Mouse (Mus musculus) heart, embryonic 13.5 days (tissue): ENCODE data around the gene Rbms3. TPM values are rescaled to one million over a fixed set of nuclear protein-coding genes. Genes with fewer than 3 reads are reported as not detected.

Source experiments
- ATAC-seq: fragments of 200-750 bp; cut with Nextera tagmentation; 2 replicates; pipeline ENCODE4 v1.8.0; 2017; ENCODE audit warnings: moderate TSS enrichment; ENCODE audit not compliant: insufficient number of reproducible peaks, low FRiP score, low TSS enrichment; ENCODE audit errors: extremely low read depth
- H3K27ac ChIP-seq: fragments of 300-500 bp; sonication (generic); replicated peaks from 2 replicates; pipeline ENCODE4 v1.5.1; 2015; ENCODE audit warnings: moderate library complexity, mild to moderate bottlenecking, inconsistent platforms
- H3K27me3 ChIP-seq: fragments of 300-500 bp; sonication (generic); replicated peaks from 2 replicates; pipeline ENCODE4 v1.6.1; 2015; ENCODE audit warnings: mild to moderate bottlenecking, inconsistent platforms
- H3K36me3 ChIP-seq: fragments of 300-500 bp; sonication (generic); 2 replicates; pipeline ENCODE4 v1.6.1; 2015; ENCODE audit warnings: mild to moderate bottlenecking, inconsistent platforms
- H3K4me1 ChIP-seq: fragments of 300-500 bp; sonication (generic); 2 replicates; pipeline ENCODE4 v1.6.1; 2015; ENCODE audit warnings: inconsistent platforms
- H3K4me2 ChIP-seq: fragments of 300-500 bp; sonication (generic); 2 replicates; pipeline ENCODE4 v1.6.1; 2015; ENCODE audit warnings: inconsistent platforms, mild to moderate bottlenecking, moderate library complexity
- H3K4me3 ChIP-seq: fragments of 300-500 bp; sonication (generic); 2 replicates; pipeline ENCODE4 v1.5.1; 2015; ENCODE audit warnings: moderate library complexity, mild to moderate bottlenecking, inconsistent platforms
- H3K9ac ChIP-seq: fragments of 300-500 bp; sonication (generic); 2 replicates; pipeline ENCODE4 v1.6.1; 2015; ENCODE audit warnings: inconsistent platforms, mild to moderate bottlenecking, moderate library complexity
- H3K9me3 ChIP-seq: fragments of 300-500 bp; sonication (generic); 2 replicates; pipeline ENCODE4 v1.6.1; 2016; ENCODE audit warnings: inconsistent platforms
- WGBS: fragments of 180-500 bp; shearing (Covaris S2); methylation state at CpG from one replicate; pipeline ENCODE4 v1.1.7; 2015; ENCODE audit warnings: mixed read lengths; 5-methylcytosine and 5-hydroxymethylcytosine counted together
- polyA plus RNA-seq: library from polyadenylated mRNA; unstranded; fragments of >200 nt; fragmentation: Nextera tagmentation; extraction: Ambion mirVana; gene quantifications from 2 replicates; pipeline ENCODE4 v1.2.1, GENCODE M21; 2015

Gene Rbms3
- polyA plus RNA-seq, 1 experiment from 2014 or later: 36.0 TPM

GRCm38 (mm10) chr9:117400262-117400671, 229.4 kb downstream of the Rbms3 start:
- Histone ChIP-seq H3K27ac (no peak overlapping the region), H3K9me3 (no peaks in the 10 kb centered on the region), H3K4me3 (no peak overlapping the region), H3K9ac (no peak overlapping the region), H3K4me1 (peaks cover 11% of the 10 kb centered on the region), H3K4me2 (no peak overlapping the region), H3K36me3 (no peaks in the 10 kb centered on the region), H3K27me3 (no peaks in the 10 kb centered on the region)
- no peak for ATAC-seq
- WGBS: 26% methylated on average over 7 of the region's 7 CpGs

DNA sequence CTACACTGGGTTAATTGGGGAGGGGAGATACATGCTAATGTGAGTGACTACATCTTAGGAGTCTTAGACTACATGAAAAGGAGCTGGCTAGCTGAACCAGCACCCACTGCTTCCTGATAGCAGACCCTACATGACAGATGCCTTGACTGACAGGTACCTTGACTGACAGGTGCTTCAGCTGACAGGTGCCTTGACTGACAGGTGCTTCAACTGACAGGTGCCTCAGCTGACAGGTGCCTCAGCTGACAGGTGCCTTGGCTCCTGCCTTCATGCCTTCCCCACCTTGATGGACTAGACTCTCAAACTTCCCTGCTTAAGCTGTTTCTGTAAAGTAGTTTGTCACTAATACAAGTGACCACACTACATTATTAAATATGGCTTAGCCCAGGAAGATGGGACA, 232.6 kb downstream of the Rbms3 start:
- Histone ChIP-seq H3K4me2 (no peak overlapping the region), H3K4me3 (no peak overlapping the region), H3K9me3 (no peaks in the 10 kb centered on the region), H3K36me3 (no peaks in the 10 kb centered on the region), H3K27ac (no peak overlapping the region), H3K27me3 (no peaks in the 10 kb centered on the region), H3K4me1 (peaks cover 24% of the 10 kb centered on the region), H3K9ac (no peak overlapping the region)
- no peak for ATAC-seq

DNA sequence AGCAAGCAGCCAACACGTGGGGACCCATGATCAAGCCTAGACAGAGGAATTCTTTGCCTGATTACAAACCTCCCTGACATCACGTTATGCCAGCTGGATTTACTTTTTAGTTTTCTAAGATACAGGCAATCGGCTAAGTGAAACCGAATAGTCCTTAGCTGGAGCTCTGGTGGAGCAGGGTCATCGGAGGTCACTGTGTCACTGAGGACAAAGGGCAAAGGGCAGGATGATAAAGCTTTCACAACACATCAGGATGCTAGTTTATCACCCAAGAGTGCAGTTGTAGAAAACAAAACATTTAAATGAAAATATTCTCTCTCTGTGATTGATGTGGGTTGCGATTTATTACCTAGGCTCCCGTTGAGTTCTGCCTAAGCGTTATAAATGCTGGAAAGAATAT, 233.1 kb downstream of the Rbms3 start:
- WGBS: 70% methylated on average over 8 of the region's 8 CpGs

GRCm38 (mm10) chr9:117393626-117394525, 235.8 kb downstream of the Rbms3 start:
- no peaks in the 10 kb centered on the region for H3K36me3 ChIP-seq
- no peaks in the 10 kb centered on the region for H3K27me3 ChIP-seq
- peak overlapping the region; percentile 6; the same call in 1 of the 2 replicates for H3K9ac ChIP-seq
- H3K4me2 ChIP-seq: peak overlapping the region; percentile 37
- peak; percentile 37; the same call in 1 of the 2 replicates for ATAC-seq
- peaks cover 12% of the 10 kb centered on the region for H3K4me1 ChIP-seq
- no peak overlapping the region for H3K4me3 ChIP-seq
- 36% methylated on average over 18 of the region's 18 CpGs for WGBS
- H3K9me3 ChIP-seq: no peaks in the 10 kb centered on the region
- no peak overlapping the region for H3K27ac ChIP-seq

More for the DNA sequence above, 233.1 kb downstream of the Rbms3 start:
- ATAC-seq: no peak
- Histone ChIP-seq H3K9me3 (no peaks in the 10 kb centered on the region), H3K4me3 (no peak overlapping the region), H3K27ac (no peak overlapping the region), H3K27me3 (no peaks in the 10 kb centered on the region), H3K9ac (no peak overlapping the region), H3K4me1 (peaks cover 24% of the 10 kb centered on the region), H3K4me2 (no peak overlapping the region), H3K36me3 (no peaks in the 10 kb centered on the region)

DNA sequence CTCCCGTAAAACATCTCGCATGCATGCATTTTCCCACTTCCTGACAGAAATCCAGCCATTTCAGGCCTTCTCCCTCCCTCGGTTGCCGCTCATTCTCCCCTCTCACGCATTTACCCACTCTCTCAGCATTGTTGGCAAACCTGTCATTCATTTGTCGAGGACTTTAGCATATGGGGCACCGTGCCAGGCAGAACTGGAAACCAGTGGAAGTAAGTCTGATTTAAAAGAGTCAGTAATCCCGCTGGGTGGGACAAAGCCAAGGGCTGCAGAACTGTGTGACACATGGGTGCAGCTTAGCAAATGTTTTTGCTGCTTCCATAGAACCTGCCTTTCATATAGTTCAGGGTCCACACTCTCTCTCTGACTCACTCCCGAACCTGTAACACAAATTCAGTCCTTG, 241.7 kb downstream of the Rbms3 start:
- Histone ChIP-seq H3K9me3 (no peaks in the 10 kb centered on the region), H3K36me3 (no peaks in the 10 kb centered on the region), H3K4me3 (no peak overlapping the region), H3K4me1 (no peaks in the 10 kb centered on the region), H3K9ac (no peak overlapping the region), H3K4me2 (no peak overlapping the region), H3K27ac (no peak overlapping the region), H3K27me3 (no peaks in the 10 kb centered on the region)
- 83% methylated on average over 9 of the region's 9 CpGs for WGBS
- ATAC-seq: no peak

DNA sequence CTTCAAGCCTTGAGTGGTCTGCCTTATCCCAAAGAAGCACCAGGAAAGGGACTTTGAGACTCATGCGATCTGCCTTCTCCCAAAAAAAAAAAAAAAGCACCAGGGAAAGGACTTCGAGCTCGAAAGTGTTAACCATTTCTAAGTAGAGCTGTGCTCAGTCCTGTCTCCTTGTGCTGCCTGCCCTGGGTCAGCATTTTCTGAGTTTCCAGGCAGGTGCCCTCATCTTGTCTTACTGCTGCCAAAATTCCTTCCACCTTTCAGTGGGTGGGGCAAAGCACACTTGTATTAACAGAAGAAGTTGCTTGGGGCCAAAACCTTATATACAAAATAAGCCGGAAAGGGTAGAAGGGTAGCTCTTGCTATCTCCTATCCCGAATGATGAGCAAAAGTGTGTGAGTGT, 248.8 kb downstream of the Rbms3 start:
- no peak overlapping the region for H3K9ac ChIP-seq
- no peaks in the 10 kb centered on the region for H3K36me3 ChIP-seq
- H3K9me3 ChIP-seq: no peaks in the 10 kb centered on the region
- no peak overlapping the region for H3K4me3 ChIP-seq
- no peak overlapping the region for H3K4me2 ChIP-seq
- H3K27me3 ChIP-seq: no peaks in the 10 kb centered on the region
- 79% methylated on average over 5 of the region's 5 CpGs for WGBS
- ATAC-seq: no peak
- 0 out of 2 replicates have a peak, but pooled peaks cover 4% of the 10 kb centered on the region for H3K4me1 ChIP-seq
- H3K27ac ChIP-seq: no peak overlapping the region

- no peak overlapping the region for H3K4me2 ChIP-seq
- no peak overlapping the region for H3K4me3 ChIP-seq
- H3K27me3 ChIP-seq: no peaks in the 10 kb centered on the region
- WGBS: 39% methylated on average over 5 of the region's 5 CpGs
- H3K9me3 ChIP-seq: no peaks in the 10 kb centered on the region
- no peak overlapping the region for H3K27ac ChIP-seq
- 0 out of 2 replicates have a peak, but pooled peaks cover 4% of the 10 kb centered on the region for H3K4me1 ChIP-seq
- H3K9ac ChIP-seq: no peak overlapping the region
- ATAC-seq: no peak
- H3K36me3 ChIP-seq: no peaks in the 10 kb centered on the region
Observed at GRCm38 (mm10) chr9:117380076-117380475, 249.6 kb downstream of the Rbms3 start.

- Histone ChIP-seq H3K9ac (no peak overlapping the region), H3K4me2 (no peak overlapping the region), H3K27me3 (no peaks in the 10 kb centered on the region), H3K9me3 (no peaks in the 10 kb centered on the region), H3K4me1 (0 out of 2 replicates have a peak, but pooled peaks cover 4% of the 10 kb centered on the region), H3K27ac (no peak overlapping the region), H3K36me3 (no peaks in the 10 kb centered on the region), H3K4me3 (no peak overlapping the region)
- no peak for ATAC-seq
- WGBS: 74% methylated on average over 16 of the region's 16 CpGs
Observed at GRCm38 (mm10) chr9:117379448-117379983, 250.2 kb downstream of the Rbms3 start.

DNA sequence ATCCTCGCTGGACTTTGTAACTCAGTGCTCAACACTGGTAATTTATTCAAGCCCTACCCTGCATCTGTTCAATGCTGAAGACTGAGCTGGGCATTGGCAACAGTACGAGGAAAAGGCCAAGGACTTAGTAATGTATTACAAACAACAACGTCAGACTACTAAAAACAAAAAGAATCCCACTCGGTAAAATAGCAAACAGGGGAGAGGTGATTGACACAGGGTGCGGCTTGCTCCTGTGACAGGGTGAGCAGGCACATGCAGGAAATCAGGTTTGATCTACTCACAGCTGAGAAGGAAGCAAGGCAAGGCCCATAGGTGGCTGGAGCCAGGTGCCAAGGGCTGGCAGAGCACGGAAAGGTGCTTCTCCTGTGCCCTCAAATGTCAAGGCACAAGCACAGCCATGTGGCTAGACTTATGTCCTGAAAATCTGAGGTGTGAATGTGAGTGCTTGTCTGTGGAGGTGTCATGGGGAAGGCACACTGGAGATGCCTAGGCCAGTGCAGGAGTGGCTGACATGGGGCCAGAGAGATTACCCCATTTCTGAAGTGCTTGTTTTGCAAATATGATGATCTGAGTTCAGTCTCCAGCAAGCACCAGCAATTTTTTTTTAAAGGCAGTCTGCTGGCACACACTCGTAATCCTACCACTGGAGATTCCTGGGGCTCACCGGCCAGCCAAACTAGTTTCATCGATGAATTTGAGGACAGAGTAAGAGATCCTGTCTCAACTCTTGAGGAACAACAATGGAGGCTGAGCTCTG, 251.4 kb downstream of the Rbms3 start:
- H3K36me3 ChIP-seq: no peaks in the 10 kb centered on the region
- 68% methylated on average over 9 of the region's 9 CpGs for WGBS

GRCm38 (mm10) chr9:117375776-117376175, 253.9 kb downstream of the Rbms3 start:
- H3K27me3 ChIP-seq: no peaks in the 10 kb centered on the region
- WGBS: 94% methylated on average over 3 of the region's 3 CpGs
- H3K27ac ChIP-seq: no peak overlapping the region
- no peak overlapping the region for H3K4me2 ChIP-seq
- H3K9me3 ChIP-seq: no peaks in the 10 kb centered on the region
- no peak for ATAC-seq
- peaks cover 9% of the 10 kb centered on the region for H3K4me1 ChIP-seq
- H3K9ac ChIP-seq: no peak overlapping the region
- H3K36me3 ChIP-seq: no peaks in the 10 kb centered on the region
- H3K4me3 ChIP-seq: no peak overlapping the region

More for the DNA sequence above, 251.4 kb downstream of the Rbms3 start:
- H3K4me1 ChIP-seq: peaks cover 7% of the 10 kb centered on the region
- no peak overlapping the region for H3K9ac ChIP-seq
- H3K4me3 ChIP-seq: no peak overlapping the region
- no peak for ATAC-seq
- no peaks in the 10 kb centered on the region for H3K27me3 ChIP-seq
- no peaks in the 10 kb centered on the region for H3K9me3 ChIP-seq
- H3K27ac ChIP-seq: no peak overlapping the region
- no peak overlapping the region for H3K4me2 ChIP-seq

DNA sequence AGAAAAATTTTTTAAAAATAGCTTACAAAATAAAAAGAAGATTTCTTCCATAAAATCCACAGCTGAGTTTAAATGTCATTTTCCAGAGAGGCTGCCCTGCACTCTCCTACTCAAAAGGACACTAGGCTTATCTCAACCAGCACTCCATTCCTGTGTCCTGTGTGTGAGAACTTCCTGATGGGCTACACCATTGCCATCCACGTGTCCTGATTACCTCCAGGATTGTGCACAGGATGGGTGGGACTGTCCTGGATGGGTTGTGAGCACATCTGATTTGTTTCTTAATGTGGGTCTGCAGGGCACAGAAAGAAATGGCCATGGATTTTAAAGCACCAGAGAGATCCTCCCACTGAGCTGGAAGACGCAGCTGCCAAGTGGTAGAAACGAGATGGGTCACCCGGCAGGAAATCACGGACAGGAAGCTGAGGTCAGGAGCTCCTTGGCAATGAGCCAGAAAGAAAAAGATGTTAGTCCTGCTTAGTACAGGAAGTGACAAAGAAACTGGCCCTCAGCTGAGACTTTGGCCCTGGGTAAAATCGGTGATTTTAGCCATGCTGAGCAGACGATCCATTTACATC, 256.5 kb downstream of the Rbms3 start:
- Histone ChIP-seq H3K9ac (no peak overlapping the region), H3K36me3 (no peaks in the 10 kb centered on the region), H3K9me3 (no peaks in the 10 kb centered on the region), H3K4me2 (no peak overlapping the region), H3K4me3 (no peak overlapping the region), H3K27me3 (no peaks in the 10 kb centered on the region; the same call in 1 of the 2 replicates), H3K27ac (peak overlapping the region; percentile 33; the same call in 1 of the 2 replicates), H3K4me1 (peaks cover 5% of the 10 kb centered on the region)
- ATAC-seq: no peak; the same call in 1 of the 2 replicates
- WGBS: 29% methylated on average over 7 of the region's 7 CpGs
